Mouse (Mus musculus) adrenal gland, postnatal 10 days (tissue): ENCODE data around the gene Sapcd1. TPM values are rescaled to one million over a fixed set of nuclear protein-coding genes. Genes with fewer than 3 reads are reported as not detected.
"Not testable (repeated sequence)": the region's sequence is repeated elsewhere in the genome, so short reads cannot be mapped to it uniquely, and the experiment has no call there.

Experiments used
- DNase-seq: peaks from one replicate; pipeline ENCODE4 v3.0.0; 2021; ENCODE audit warnings: mixed read lengths
- total RNA-seq, 2 experiments: library from RNA; stranded (reverse); gene quantifications; 2 replicates each; pipeline ENCODE4 v1.2.3; 2021

The Sapcd1 gene
- total RNA-seq, 2 experiments from 2014 or later: 1.1 to 1.6 TPM

GRCm38 (mm10) chr17:35007387-35007991 lies 20.3 kb downstream of the Sapcd1 start:
- no peak for DNase-seq

- DNase-seq: not testable (repeated sequence)
These were observed 21.9 kb downstream of the Sapcd1 start for GRCm38 (mm10) chr17:35005902-35006301.

GRCm38 (mm10) chr17:35005158-35005557 lies 22.7 kb downstream of the Sapcd1 start:
- no peak for DNase-seq

GRCm38 (mm10) chr17:35004075-35004717 lies 23.6 kb downstream of the Sapcd1 start:
- no peak for DNase-seq

GRCm38 (mm10) chr17:35003022-35003838 lies 24.6 kb downstream of the Sapcd1 start:
- DNase-seq: no peak

- no peak for DNase-seq
These were observed 25.5 kb downstream of the Sapcd1 start for GRCm38 (mm10) chr17:35002153-35002865.

- DNase-seq: no peak
These were observed 26.2 kb downstream of the Sapcd1 start for GRCm38 (mm10) chr17:35001452-35002152.

- peak; percentile 94 for DNase-seq
These were observed 26.9 kb downstream of the Sapcd1 start, which contains the start of gene Vars for GRCm38 (mm10) chr17:35000717-35001451. TSS of gene Vars (plus strand) at chr17:35000987.

- not testable (repeated sequence) for DNase-seq
These were observed 27.7 kb downstream of the Sapcd1 start for GRCm38 (mm10) chr17:34999871-35000716.

GRCm38 (mm10) chr17:34998526-34999430 lies 29.0 kb downstream of the Sapcd1 start:
- no peak for DNase-seq

- no peak for DNase-seq
These were observed 30.7 kb downstream of the Sapcd1 start for GRCm38 (mm10) chr17:34997142-34997483.

- DNase-seq: no peak
These were observed 31.2 kb downstream of the Sapcd1 start for GRCm38 (mm10) chr17:34996411-34997141.

- not testable (repeated sequence) for DNase-seq
These were observed 31.9 kb downstream of the Sapcd1 start for GRCm38 (mm10) chr17:34995927-34996326.

- not testable (repeated sequence) for DNase-seq
These were observed 32.6 kb downstream of the Sapcd1 start for GRCm38 (mm10) chr17:34995192-34995591.

GRCm38 (mm10) chr17:34994751-34995150 lies 33.1 kb downstream of the Sapcd1 start:
- DNase-seq: no peak

- no peak for DNase-seq
These were observed 43.6 kb downstream of the Sapcd1 start for GRCm38 (mm10) chr17:34984218-34984617.

GRCm38 (mm10) chr17:34982328-34982727 lies 45.5 kb downstream of the Sapcd1 start:
- DNase-seq: no peak

GRCm38 (mm10) chr17:34981690-34982180 lies 46.1 kb downstream of the Sapcd1 start, which contains the start of gene Lsm2:
TSS of gene Lsm2 (plus strand) at chr17:34981862.
- peak; percentile 92 for DNase-seq
